Mouse (Mus musculus) retina, postnatal 1 day (tissue): ENCODE measurements around the gene Runx1.

Experiments used
- DNase-seq: peaks from one replicate; pipeline ENCODE4 v3.0.0-alpha.2; 2012

Runx1 gene

DNA sequence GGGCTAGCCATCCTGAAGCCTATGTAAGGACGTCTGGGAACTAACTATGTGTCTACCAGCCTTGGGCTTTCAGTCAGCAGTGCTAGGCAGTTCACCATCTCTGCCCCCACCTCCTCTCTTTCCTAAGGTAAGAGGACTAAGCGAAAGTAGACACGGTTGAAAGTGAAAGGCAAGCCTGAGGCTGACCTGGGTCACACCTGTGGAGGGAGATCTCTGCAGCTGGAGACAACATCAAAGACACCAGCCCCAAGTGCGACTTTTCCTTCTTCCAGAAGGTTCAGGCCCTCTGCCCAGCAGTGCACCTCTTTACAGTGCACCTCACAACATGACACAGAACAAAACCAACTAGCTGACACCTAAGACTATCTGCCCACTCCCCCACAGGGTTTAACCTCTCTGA, 82.2 kb downstream of the Runx1 start:
- no peak for DNase-seq

DNA sequence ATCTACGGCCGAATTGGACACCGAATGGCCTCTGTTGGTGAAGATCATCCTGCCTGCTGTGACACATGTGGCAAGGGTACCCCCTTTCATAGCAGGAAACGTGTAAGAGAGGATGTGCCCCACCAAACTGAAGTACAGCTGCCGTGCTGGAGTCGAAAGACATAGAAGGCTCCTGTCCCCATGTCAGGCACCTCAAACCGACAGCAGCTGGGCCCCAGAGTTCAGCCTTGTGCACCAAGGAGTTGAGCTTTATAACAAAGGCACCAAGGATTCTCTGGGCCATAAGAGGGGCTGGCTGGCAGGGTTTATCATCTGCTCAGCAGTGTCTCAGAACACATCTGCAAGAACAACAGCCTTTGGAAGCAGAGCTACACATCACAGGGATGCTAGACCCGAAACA, 84.6 kb downstream of the Runx1 start:
- DNase-seq, result no peak

DNA sequence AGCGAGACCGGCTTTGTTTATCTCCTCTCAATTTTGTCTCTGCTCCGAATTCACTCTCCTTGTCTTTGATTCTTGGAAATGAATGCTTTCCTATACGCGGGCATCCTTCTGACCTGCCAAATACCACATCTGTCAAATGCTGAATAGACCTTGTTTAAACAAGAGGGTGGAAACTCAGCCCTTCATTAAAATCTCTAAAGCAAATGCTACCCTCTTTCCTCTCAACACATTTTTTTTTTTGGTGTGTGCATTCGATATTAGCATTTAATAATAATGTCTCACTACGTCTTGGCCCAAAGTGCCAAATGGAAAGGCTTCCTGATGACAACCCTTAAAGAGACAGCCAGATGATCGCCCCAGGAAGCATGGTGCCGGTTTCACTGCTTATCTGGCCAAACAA, 85.4 kb downstream of the Runx1 start:
- no peak for DNase-seq

DNA sequence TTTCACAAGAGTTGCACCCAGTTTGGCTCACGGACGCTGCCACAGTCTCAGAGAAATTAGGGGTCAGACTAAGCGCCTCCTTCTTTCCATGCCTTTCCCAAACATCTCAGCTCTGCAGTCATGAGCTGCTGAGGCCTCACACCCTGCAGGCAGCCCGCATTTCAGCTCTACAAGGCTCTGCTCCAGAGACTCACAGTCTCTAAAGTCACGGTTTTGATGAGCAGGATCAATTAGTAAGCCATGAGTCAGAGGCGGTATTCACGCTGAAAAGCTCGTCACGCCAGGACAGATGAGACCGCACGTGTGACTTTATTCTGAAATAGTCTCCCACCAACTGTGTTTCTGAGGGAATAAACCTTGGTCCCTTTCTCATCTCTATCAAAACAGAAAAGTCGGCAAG, 86.0 kb downstream of the Runx1 start:
- no peak for DNase-seq

DNA sequence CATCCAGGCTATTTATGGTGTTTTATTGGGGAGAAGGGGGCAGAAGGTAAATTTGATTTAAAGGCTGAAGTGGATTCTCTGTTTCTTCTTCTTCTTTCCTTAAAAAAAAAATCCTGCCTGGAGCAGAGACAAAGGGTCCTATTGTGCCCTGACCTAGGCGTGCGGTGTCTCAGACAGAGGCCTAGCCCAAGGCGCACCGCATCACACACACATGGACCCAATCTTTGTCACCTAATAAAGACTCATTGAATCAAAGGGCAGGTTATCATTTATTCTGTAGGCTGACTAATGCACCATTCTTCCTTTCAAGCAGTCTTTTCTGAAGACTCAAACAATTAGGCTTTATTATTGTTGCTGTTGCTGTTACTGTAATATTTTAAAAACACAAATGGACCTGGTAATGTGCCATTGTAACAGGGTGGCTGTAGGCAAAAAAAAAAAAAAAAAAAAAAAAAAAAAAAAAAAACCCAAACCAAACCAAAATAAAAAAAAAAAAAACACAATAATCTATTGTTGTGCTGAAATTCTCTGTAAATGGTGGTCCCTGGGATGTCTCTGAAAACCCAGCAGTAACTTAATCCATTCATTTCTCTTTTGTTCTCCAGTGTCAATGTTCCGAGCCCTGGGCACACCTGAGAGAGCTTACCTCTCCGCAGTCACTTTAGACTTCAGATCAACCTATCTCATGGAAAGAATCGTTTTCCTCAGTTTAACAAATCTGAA, 86.7 kb downstream of the Runx1 start:
- no peak for DNase-seq

DNA sequence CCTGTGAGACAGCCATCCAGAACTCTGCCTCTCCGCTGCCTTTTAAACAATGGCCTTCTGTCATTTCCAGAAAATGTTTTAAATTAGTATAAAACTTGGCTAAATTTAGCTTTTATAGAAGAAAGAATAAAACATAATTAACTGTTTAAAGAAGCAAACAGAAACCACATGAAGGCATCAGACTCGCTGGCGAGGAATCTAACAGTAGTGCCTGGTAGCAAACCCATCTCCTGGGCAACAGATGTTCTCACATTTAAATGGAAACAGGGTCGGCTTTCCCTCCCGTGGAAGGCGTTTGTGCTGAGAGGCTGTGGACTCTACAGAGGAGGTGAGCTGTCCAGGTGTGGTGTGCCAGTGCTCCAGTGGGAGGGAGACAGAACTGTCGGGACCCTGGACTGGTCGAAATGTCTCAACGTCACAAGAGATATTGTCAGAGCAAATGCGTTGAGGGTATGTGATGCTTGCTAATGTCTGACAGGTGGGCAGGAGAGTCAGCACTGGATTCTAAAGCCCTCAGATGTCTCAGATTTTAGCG, 87.4 kb downstream of the Runx1 start:
- no peak for DNase-seq

DNA sequence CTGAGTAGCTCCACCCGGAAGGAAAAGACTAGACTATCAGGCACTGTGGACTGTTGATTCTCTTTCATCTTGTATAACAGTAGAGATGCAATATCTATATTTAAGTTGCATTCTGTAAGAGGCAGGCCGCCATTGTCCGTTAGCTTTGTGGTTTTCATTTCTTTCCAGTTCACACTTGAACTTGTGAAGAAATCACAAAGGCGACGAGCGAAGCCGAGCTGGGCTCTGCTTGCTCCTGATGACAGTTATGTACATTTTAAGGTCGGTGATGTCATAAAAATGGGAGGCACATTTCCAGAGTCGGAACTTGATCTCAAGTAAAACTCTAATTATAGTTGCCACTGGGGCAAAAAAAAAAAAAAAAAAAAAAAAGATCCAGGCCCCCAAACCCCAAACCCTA, 99.1 kb downstream of the Runx1 start:
- no peak for DNase-seq

DNA sequence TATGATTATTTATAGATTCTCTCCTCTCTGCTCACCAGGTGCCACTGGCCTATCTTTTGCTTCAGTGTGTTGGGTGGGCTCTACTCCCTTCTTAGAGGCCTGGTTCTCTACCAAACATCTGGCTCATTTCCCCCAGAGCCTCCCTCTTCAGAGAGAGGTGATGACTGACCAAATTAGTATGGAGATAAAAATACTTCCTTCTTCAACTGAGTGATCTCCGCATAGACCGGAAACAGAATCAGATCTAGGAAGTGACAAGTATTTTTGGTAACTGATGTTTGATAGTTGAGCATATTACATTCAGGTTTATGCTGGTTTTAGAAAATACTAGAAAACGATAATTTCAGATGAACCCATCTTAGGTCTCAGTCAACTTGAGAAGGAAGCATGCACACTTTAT, 101.4 kb downstream of the Runx1 start:
- DNase-seq, result no peak

DNA sequence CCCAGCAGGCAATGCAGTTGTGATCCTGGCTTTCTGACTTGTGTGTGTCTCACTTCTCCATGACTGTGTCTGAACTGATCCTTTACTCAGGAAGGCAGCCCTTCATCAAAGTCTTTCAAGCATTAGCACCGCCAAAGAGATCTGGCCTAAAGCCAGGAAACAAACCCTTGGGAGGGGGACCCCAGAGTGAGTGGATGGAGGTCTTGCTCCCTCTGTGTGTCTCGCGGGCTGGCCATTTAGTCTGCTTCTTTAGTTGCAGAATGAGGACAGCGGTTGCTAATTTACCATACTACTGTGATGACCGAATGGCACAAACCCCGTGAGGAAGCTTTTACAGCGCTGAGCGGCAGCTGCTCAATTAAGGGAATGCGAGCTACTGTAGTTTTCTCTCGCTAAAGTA, 105.3 kb downstream of the Runx1 start:
- peak; percentile 77 for DNase-seq

DNA sequence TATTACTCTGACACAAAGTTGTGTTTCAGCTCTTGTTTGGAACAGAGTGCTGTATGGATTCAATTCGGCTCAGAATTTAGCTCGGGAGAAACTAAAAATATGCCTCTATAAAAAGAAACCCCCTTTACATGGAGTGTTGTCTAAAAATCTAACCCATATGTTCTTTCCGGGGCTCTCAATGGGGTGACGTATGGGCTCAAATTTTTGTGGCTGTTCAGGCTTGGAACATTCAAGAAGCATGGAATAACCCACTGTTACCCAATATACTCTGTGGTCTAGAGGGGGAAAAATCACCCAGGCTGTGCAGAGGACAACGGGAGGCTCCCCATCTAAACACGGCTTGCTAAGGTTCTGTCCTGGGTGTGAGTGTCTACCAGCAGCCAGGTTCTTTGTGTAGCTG, 106.2 kb downstream of the Runx1 start:
- no peak for DNase-seq

DNA sequence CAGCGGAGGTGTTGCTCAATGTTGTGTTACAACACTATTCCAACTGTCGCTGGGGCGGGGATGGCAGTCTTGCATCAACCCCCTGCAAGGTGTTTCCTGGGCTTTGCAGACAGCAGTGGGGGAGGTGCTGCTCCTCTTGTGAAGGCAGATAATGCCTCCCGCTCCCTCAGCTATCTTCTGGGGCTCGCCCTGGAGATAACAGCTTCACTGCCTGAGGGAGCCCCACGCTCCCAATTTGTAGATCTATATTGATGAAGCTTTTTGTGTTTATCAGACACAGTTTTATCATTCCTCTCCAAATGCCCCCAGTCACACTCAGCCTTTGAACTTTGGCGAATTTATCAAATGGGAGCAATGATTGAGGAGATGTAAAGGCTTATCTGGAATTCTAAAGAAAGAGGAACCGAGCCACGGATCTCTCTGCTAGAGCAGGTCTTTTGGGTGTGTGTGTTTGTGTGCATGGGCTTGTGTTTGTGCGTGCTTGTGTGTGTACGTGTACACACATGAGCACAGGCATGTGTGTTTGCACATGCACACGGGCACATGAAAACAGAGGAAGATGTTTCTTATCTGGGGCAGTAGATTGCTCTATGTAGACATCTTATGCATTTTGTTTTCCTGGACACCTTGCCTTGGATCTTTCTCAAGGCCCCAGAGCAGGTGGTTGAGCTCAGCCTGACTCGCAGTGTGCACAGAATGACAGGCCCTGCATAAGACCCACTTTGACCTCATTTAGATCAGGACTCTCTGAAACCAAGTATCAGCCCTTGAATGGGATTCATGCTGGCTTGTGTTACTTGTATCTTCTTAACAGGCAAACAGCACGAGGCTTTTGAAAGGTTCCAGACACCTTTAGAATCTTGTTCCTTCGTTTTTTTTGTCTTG, 110.1 kb downstream of the Runx1 start:
- DNase-seq, result no peak

DNA sequence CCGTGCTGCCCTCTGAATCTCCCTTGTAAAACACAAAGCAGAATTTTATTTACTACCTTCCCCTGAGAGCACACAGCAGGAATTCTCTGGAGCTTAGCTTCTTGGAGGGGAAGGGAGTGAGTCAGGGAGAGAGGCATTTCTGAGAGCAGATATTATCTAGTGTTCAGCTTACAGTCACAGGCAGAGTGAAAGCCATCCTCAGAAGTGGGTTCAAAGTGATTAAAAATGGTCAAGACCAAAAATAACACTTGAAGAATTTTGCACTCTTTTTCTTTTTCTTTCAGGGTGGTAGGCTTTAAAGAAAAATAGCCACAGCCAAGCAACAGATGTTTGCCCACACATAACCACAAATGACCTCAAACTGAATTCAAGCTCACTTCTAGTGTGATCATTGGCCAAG, 115.8 kb downstream of the Runx1 start:
- DNase-seq, result no peak

DNA sequence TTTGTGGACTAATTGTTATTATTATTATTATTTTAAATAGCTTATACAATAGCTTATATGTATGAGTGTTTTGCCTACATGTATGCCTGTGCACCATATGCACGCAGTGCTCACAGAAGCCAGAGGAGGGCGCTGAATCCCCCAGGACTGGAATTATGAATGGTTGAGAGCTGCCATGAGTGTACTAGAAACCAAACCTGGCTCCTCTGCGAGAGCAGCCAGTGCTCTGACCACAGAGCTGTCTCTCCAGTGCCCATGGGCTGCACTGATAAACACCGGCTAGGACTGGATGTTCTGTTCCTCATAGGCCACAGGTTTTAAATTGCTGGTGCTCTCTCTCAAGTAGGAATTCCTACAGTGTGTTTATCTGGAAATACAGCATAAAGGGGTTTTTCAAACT, 117.2 kb downstream of the Runx1 start:
- no peak for DNase-seq

DNA sequence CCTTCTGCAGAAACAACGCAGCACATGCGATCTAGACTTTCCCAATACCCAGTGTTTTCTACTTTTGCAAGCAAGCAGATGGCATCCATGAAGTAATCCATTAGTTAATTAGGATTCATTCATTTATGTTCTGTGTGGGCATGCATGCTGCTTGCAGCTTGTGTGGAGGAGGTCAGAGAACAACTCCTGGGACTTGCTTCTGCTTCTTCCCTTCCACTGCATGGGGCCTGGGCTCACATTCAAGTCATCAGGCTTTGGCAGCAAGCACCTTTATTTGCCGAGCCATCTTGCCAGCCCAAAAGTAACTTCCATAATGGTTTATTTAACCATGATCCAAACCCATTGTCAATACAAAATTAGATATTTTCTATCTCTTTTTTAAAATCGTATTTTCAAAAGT, 118.2 kb downstream of the Runx1 start:
- DNase-seq, result no peak

DNA sequence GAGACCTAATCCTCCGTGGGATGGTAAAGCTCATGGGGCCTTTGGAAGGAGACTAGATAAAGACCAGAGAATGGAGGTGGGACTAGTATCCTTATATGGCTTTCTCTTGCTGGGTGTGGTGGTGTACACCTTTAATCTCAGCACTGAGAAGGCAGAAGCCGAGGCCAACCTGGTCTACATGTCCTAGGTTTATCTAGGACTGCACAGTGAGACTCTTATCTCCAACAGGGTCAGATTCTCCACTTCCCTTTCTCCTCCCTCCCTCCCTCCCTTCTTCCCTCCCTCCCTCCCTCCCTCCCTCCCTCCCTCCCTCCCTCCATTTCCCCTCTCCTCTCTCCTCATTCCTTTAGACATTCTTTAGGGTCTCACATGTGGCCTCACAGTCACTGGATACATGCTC, 118.8 kb downstream of the Runx1 start:
- no peak for DNase-seq

DNA sequence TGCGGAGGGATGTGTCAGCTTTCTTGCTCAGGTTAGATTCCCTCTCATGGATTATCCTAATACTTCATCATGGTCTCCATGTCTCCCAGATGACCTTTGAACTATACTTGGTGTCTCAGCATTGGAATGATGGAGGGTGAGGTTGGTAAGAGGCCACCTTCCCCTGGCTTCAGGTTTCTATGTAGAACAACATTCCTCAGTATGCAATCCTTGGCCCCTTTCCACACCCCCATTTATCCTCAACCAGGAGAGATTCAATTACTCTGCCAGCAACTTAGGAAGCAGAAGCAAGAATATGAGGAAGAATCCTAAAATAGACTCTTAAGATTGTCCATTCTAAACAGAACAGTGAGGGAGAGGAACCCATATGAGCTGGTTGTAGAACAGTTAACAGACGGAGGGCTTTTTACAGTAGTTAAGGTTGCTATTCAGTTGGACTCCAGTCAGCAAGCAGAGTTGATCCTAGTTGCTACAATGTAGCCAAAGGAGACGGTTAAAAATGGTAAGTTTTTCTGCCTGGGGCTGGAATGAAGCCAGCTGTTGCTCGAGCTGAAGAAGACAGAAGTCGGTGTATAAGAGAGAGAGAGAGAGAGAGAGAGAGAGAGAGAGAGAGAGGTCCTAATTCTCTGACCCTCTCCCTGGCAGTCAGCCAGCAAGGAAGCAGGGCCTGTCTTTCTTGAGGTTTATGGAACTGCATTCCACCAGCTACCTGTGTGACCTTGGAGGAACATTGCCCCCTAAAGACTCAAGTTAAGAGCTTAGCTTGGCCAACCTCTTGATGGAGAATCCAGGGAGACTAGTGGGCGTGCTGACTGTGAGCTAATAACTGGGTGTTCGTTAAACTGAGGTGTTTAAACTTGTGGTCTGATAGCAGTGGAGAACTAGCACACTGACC, 120.1 kb downstream of the Runx1 start:
- DNase-seq, result no peak

DNA sequence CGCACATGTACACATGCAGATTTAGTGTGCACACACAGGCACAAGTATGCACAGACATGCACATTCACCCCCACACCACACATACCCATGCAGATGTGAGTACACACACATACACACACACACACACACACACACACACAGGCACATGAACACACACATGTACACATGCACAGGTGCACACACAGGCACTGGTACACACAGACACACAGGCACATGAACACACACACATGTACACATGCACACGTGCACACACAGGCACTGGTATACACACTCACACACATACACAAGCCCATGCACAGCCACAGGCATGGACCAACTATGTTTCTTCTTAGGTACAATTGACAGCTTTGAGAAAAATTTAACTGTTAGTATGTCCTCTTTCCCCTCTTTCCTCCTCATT, 122.1 kb downstream of the Runx1 start:
- no peak for DNase-seq

DNA sequence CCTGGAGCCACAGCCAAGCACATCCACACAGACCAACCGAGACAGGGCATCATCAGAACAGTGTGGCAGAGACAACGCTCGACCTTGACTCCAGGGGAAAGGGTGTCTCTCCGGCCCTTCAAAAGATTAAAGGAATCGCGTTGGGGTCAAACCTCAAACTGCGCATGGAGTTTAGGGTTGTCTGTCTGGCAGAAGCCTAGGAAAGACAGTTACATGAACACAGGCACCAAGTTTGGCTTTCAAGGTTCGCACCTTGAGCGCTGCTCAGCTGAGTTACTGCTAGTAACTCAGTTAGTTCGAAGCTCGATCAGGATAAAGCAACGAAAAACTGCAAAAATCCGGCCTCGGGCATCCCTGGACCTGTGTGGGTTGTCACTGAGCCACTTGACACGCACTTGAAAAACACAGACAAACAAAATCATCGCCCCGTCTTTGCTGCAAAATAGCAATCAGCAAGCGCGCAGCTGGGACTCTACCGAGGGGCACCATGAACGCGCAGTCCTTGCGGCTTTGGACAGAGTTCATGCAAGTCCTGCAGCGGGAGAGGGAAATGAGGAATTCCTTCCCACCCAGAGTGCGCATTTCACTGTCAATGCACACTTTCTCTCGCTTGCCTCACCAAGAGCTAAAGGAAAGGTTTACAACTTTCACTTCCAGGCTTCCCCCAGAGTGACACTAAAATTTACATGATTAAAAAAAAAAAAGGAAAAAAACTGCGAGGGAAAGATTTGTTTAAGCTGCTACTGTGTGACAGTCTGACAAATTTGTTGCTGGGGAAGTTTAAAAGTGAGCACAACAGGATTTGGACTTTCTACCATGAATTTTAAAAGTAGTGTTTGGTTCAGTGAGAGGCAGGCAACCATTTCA, 126.2 kb downstream of the Runx1 start:
- DNase-seq, result peak; percentile 40

DNA sequence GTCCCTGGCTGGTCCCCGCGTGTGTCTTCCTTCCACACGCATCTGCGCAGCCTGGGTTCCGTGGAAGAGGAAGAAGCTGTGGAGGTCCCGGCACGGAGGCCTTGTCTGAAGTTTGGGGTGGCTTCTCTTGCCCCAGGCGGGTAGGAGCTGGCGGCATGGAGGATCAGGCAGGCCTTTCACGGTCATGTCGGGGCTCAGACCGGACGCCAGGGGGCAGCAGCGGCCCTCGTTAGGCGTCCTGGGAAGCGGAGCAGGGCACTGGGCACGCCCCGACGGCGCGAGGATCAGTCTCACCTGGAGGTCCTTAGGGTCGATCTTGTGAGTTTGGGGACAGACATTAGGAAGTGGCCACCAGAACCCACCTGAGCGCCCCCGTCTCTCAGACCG, 127.3 kb downstream of the Runx1 start:
- peak; percentile 88 for DNase-seq

DNA sequence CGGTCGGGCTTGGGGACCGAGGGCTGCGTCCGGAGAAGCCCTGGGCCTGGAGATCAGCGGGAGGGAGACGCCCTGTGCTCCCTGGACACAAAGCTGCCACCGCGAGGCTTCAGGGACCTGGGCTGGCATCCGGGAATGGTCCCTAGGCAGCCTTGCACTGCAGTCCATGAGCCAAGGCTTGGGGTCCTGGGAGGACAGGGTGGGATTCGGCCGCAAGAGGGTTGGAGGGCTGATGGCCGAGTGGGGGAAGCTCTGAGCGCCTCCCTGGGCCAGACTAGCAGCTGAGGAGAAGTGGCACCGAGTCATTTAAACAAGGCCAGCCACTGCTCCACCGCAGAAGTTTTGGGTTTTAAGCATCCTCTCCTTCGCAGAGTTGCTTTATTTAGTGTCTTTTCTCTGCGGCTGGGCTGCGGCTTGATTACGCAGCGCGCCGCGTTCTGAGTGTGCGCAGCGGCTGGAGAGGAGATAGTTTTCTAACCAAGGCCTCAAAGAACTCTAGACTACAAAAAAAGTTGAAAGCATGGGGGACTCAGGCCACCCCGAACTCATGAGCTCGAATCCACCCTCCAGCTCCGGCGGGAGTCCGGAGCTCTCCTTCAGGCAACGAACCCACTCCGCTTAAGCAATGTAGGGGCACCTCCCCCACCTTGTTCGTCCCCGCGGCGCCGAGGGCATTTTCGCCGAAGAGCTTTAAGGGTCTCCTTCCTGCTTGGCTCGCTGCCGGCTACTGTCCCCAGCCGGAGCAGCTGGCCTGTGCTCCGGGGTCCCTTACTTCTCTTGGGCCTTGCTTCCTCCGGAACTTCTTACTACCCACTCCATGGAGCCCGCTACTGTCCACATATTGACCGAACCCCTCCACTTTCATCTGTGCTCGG, 128.0 kb downstream of the Runx1 start:
- DNase-seq, result no peak

DNA sequence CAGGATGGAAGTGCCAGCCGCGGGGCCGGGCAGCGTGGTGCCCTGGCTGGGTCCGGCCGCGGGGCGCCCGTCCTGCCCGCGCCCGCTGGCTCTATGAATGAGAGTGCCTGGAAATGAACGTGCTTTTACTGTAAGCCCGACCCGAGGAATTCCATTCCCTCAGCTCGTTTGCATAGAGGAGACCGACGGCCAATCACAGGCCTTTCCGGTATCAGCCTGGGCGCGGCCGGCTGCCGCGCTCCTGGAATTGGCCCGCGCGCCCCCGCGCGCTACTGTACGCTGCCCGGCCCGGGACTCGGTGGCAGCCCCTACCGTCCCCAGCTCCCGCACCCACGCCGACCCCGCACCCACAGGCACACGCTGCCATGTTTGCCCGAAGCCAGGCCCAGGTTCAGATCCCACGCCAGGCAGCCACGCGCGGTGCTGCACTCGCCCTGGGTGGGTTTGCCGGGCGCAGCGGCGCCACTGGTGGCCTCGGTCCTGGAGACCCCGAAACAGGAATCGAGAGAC, 128.7 kb downstream of the Runx1 start:
- peak; percentile 92 for DNase-seq
